Mouse (Mus musculus) thymus, postnatal 10 days (tissue): Measurements from ENCODE around the gene Sall2.
"Not testable (repeated sequence)": the region's sequence is repeated elsewhere in the genome, so short reads cannot be mapped to it uniquely, and the experiment has no call there.

ENCODE experiments used
- DNase-seq, 2 experiments: peaks; one replicate each; pipeline ENCODE4 v3.0.0; 2021; ENCODE audit warnings: low spot score in 2 of 2

Gene Sall2

GRCm38 (mm10) chr14:52327910-52328812 lies at the start of gene Sall2:
Sall2 (minus strand) TSS chr14:52328762.
- DNase-seq = no peak

GRCm38 (mm10) chr14:52368741-52369140 lies 40.2 kb upstream of the Sall2 start:
- no peak for DNase-seq

DNA sequence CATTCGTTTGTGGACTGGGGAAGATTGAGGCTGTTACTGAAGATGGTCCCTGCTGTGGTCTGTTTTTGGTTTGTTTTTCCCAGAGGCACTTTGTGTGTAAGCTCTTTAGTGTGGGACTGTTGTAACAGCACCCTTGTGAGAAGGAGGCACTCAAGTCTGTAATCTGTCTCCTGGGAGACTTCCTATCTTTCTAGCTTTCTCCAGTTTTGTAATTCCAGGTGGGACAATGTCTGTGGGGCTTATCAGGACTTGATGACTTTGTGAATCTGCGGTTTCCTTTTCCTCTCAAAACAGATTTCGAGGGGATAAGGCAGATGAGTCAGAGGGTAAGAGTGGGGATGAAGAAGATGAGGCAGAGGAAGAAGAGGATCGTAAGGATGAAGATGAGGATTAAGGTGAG lies 27.7 kb upstream of the Sall2 start, which contains the start of gene Olfr1513:
Gene Olfr1513, minus strand, starts transcription at position 101 of the 400 bp plus-strand sequence.
- no peak for DNase-seq

- DNase-seq = no peak
Measured at GRCm38 (mm10) chr14:52339512-52339852, 10.9 kb upstream of the Sall2 start.

DNA sequence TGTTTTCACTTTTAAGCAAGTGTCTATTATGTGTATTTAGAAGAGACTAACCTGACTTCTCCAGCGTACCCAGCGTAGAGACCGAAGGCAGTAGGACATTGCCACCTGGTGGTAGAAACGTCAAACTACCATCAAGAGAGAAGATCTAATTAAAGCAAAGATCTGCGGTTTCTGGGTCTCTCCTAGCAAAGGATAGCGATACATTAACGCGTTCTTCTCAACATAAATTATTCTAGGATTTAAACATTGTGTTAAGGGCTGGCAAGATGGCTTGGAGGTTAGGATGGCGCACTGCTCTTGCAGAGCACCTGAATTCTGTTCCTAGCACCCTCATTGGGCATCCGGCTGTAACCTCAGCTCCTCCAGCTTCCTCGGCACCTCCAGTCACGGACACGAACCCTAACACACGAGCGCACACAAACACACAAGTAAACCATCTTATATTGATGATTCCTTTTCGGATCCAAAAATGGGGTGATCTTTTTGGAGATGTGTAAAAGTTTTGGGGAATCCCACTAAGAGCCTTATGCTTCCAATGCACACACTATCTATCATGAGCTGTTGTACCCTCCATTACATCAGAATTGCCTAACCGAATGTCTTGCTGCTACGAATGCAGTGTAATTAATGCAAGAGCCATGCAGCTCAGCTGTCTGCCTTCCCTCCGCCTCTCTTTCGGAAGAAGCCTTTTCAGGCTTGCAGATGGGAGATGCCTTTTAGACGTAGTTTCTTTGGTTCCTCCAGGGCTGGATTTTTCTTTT lies 10.4 kb upstream of the Sall2 start:
- DNase-seq = peak; percentile 36 to 67

GRCm38 (mm10) chr14:52332171-52332570 lies 3.6 kb upstream of the Sall2 start:
- no peak for DNase-seq

- no peak for DNase-seq
Measured at GRCm38 (mm10) chr14:52331069-52331750, 2.6 kb upstream of the Sall2 start.

GRCm38 (mm10) chr14:52327375-52327901 lies 1.1 kb downstream of the Sall2 start:
- no peak for DNase-seq

DNA sequence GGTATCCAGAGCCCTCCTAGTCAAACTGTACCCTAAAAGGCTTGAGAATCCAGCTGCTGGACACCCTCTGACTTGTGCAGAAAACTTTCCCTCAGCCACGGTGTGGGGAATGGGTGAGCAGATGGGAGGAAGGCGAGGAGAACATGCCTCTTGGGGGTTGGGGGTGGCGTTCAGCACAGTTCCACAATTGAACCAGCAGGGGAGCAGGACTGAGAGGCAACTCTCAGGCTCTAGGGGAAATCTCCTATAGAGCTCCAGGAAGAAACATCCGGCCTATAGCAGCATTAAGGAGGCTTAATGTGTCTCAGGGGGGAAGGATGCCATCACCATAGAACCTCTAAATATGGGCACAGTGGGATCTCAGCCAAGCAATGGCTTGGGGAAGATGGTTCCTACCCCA lies 2.7 kb downstream of the Sall2 start:
- DNase-seq = no peak

DNA sequence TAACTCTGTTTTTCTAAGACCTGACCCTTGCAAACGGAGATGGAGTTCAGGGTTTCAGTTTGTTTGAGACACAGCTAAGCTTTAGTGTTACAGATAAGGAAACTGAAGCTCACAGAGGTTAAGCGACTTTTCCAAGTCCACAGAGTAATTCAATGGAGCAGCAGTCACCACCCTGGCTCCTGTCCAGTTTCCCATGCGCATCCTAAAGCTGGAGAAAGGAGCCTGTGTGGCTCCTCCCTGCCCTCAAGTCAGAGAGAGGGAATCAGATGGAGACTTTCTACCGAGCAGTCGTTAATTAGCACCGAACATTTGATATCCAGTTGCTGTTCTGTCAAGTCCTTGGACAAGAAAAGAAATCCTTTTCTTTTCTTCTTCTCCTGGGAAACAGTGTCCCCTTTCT lies 9.2 kb downstream of the Sall2 start:
- DNase-seq = no peak

DNA sequence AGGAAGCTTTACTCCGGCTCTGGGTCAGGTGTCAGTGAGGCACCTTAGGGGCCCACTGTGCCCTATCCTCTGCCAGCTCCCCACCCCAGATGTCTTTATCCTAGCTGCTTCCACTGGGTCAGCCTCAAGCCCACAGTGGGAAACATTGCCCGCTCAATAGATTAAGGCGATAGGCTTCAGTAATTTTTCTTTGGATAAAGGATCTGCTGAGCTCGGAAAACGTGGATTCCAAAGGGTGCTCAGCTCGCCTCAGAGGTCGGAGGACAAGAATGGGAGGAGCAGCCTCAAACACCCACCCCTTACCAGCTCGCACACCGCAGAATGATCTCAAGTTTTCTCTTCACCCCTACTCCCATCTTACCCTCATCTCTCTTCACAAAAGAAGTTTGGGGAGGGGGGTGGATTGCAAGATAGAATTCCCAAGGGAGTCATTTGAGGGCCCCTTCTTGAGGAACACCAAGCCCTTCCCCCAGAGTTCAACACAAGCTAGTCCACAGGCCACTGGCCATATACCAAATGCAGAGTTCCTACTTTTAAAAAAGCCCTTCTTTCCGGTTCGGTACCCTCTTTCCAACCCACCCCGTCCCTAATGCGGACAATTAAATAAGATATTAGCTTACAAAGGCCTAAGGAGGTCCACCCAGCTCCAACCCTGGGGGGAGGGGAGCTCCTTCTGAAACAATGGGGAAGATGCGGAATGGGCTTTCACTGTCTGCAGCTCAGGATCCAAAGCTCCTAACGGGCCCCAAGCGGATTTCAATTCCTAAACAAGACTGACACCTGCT lies 11.9 kb downstream of the Sall2 start:
- no peak for DNase-seq

- DNase-seq = peak; percentile 74 to 75
Measured at GRCm38 (mm10) chr14:52315792-52316440, 12.6 kb downstream of the Sall2 start.

- no peak for DNase-seq
Measured at GRCm38 (mm10) chr14:52315283-52315780, 13.2 kb downstream of the Sall2 start.

DNA sequence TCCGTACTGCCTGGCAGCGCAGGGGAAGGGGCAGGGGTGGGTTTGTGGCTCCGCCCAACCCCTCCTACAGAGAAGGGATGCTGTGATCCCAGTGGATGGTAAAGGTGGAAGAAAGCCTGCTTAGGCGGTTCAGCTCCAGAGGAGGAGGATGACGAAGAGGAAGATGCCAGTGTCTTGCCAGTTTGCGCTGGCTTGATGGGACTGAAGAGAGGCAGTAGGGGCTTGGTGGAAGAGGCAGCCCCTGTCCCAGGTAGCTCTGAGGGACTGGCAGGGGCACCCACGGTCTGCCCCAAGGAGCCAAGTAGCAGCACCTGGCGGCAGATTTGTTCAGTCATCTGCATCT lies 13.8 kb downstream of the Sall2 start:
- DNase-seq = no peak

DNA sequence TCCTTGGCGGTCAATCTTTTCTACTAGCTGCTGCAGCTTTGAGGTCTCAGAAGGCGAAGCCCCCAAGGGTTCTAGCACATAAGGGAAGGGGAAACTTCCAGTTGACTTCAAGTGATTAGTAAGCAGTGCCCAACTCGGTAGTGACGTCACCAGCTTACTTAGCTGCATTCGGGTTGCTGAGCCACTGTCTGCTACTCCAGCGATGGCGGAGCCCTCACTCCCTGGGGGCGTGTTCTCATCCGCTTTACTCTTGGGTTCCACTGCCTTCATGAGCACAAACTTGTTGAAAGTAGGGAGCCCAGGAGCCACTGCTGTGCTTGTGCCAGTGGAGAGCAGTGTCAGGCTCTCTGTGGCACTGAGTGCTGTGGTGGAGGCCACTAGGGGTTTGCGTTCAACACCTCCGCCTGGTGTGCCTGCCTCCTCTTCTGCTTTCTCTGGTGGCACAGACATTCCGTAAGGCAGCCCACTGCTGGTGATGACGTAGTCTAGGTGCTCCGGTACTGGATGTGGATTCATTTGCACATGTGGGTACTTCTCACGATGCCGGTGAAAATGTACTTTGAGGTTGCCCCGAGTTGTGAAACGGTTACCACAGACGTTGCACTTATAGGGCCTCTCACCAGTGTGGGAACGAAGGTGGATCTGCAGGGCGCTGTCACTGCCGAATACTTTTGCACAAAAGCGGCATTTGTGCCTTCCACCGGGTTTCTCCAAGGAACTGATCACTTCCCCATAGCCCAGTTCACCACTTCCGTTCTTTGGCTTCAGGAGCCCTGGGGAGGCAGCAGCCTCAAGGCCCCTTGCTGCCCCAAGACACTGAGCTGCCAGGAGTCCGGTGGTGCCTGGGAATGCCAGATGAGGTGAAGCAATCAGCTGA lies 14.4 kb downstream of the Sall2 start:
- DNase-seq = no peak

- no peak for DNase-seq
Measured at GRCm38 (mm10) chr14:52310906-52311305, 17.7 kb downstream of the Sall2 start.

DNA sequence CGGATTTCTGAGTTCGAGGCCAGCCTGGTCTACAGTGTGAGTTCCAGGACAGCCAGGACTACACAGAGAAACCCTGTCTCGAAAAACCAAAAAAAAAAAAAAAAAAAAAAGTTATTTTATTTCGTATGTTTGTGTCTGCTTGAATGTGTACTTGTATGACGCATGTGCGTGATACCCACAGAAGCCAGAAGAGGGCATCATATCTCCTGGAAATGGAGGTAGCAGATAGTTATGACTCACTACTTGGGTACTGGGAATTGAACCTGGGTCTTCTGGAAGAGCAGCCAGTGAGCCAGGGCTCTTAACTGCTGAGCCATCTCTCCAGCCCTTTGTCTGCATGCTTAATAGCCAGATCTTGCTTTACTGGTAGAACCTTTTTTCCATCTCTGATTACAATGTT lies 18.2 kb downstream of the Sall2 start:
- DNase-seq = not testable (repeated sequence)

- DNase-seq = no peak
Measured at GRCm38 (mm10) chr14:52306100-52306499, 22.5 kb downstream of the Sall2 start.

GRCm38 (mm10) chr14:52304644-52305271 lies 23.8 kb downstream of the Sall2 start, which contains the start of gene Mettl3:
Mettl3 (minus strand) TSS chr14:52305128.
- DNase-seq = peak; percentile 78 to 86
